Mouse (Mus musculus): Measurements from ENCODE around the gene Ttc16. TPM values are rescaled to one million over a fixed set of nuclear protein-coding genes. Genes with fewer than 3 reads are reported as not detected.

The Ttc16 gene
- total and polyA plus RNA-seq, 2 experiments from 2014 or later, result 0.44 to 3.2 TPM

DNA sequence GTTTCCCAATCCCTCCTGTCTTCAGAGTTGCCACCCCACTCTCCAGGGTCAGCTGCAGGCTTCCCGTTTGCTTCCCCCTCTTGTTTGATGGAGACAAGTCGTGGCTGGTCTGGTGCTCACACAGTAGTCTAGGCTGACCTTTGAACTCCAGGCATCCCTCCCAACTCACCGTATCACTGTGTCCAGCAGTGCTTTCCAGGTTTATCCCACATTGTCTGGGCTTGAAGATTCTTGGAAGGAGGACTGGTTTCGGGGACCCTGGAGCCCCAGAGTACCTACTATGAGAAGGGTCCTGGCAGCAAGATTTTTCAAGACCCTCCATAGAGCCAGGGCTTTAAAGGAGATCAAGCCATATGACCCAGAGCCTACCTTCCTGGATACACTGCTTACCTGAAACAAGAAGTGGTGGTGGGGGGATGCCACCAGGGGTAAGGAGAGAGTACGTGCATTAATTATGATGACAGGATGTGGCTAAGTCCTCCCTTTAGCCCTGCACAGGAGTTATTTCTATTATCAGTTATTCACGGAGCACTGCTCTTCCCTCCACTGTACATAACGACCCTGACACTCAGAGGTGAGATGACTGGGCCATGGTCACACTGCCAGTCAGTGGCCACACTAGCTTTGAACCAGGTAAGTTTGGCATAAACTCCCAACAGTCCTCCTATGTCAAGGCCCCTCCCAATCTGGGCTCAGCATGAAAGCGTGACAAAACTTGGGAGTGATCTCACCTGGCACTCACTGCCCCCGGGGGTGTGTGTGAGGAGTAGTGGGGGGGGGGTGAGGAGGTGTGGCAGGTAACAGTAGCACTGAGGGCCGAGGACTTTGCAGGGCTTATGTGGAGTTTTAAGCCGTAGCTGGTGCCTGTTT, 61.1 kb downstream of the Ttc16 start:
- Histone ChIP-seq H3K27ac (ENCODE audit: low read depth, low read length) (peak overlapping the region; percentile 92), H3K4me2 (ENCODE audit: low read depth, low read length, poor library complexity, severe bottlenecking) (peak overlapping the region; percentile 97; the same call in 1 of the 2 replicates), H3K4me1 (ENCODE audit: insufficient read depth, low read length) (peaks cover 8% of the 10 kb centered on the region; the same call in 1 of the 2 replicates), H3K36me3 (ENCODE audit: insufficient read depth, low read length) (peaks cover 15% of the 10 kb centered on the region), H3K9ac (replicated peaks; ENCODE audit: low read length, poor library complexity, severe bottlenecking) (peak overlapping the region; percentile 86; the same call in 1 of the 2 replicates), H3K9me3 (ENCODE audit: low read length) (no peaks in the 10 kb centered on the region), H3K4me3 (ENCODE audit: low read depth, low read length) (no peak overlapping the region), H3K27me3 (ENCODE audit: insufficient read depth, low read length) (no peaks in the 10 kb centered on the region)
- WGBS, result 66% methylated on average over 11 of the region's 11 CpGs
- DNase-seq (ENCODE audit: low spot score), result no peak
- no peak for TF ChIP-seq CTCF (IDR thresholded peaks at IDR 0.05)
- ATAC-seq (ENCODE audit: low FRiP score), result no peak

DNA sequence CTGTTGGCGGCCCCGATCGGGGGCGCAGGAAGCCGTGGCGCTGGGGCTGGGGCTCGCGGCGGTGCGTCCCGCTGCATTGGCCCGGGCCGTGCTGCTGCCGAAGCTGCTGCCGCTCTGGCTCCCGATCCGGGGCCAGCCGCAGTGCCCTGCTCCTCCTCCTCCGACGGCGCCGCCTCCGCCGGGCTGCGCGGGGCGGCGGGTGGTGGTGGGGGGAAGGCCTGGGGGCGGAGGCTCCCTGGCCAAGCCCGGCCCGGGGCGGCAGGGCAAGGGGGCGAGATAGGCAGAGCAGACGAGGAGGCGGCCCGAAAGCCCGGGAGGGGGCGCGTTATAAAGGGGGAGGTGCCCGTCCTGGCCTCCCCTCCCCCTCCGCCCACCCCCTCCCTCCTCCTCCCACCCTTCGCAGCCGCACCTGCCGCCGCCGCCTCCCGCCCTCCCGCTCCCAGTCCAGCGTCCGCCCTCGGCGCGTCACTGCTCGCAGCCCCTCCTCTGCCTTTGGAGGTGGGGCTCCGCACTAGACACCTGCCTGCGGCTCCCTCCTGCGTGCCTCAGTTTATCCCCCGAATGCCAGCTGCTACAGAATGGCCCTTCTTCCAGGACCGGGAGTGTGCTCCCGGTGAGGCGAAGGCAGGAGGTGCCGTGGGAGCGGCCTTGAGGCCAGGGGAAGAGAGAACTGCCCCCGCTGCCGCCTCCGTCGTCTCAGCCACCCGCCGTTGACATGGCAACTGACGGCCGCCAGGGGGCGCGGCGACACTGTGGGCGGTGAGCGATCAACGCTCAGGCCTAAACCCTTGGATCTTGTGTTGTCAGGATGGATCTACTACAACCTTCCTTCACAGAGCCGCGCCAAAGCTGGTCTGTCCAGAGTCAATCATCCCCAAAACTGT, 62.3 kb downstream of the Ttc16 start, which contains the start of gene Cdk9:
Gene Cdk9, minus strand, starts transcription at position 143 of the 884 bp plus-strand sequence.
- Histone ChIP-seq H3K4me1 (ENCODE audit: insufficient read depth, low read length) (peaks cover 8% of the 10 kb centered on the region; the same call in 1 of the 2 replicates), H3K27ac (ENCODE audit: low read depth, low read length) (peak within 1 kb of the TSS; percentile 92), H3K4me3 (ENCODE audit: low read depth, low read length) (peak within 1 kb of the TSS; percentile 90), H3K9me3 (ENCODE audit: low read length) (no peaks in the 10 kb centered on the region), H3K4me2 (ENCODE audit: low read depth, low read length, poor library complexity, severe bottlenecking) (peak within 1 kb of the TSS; percentile 97), H3K36me3 (ENCODE audit: insufficient read depth, low read length) (peaks cover 22% of the 10 kb centered on the region), H3K9ac (replicated peaks; ENCODE audit: low read length, poor library complexity, severe bottlenecking) (peak within 1 kb of the TSS; percentile 86), H3K27me3 (ENCODE audit: insufficient read depth, low read length) (no peaks in the 10 kb centered on the region)
- peak; percentile 99 for TF ChIP-seq CTCF (IDR thresholded peaks at IDR 0.05)
- WGBS, result under 1% methylated on average over 37 of the region's 79 CpGs
- DNase-seq (ENCODE audit: low spot score), result peak; percentile 92
- ATAC-seq (ENCODE audit: low FRiP score), result peak; percentile 91

DNA sequence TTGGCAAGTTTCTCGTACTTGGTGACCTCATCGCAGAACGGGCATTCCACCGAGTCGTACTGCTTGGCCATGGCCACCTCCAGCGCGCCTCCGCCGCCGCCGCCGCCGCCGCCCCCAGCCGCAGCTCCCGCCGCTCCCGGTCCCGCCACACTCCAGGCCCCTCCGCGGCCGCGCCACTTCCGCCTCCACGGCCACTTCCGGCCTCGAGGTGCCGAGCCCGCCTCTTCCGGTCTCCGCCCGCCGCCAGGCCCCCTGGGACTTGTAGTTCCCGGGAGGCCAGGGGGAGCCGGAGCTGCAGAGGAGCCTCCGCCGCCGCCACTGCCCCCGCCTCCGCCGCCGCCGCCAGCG, 62.9 kb downstream of the Ttc16 start:
- H3K9ac ChIP-seq (replicated peaks; ENCODE audit: low read length, poor library complexity, severe bottlenecking), result peak overlapping the region; percentile 86
- peaks cover 8% of the 10 kb centered on the region; the same call in 1 of the 2 replicates for H3K4me1 ChIP-seq (ENCODE audit: insufficient read depth, low read length)
- WGBS, result under 1% methylated on average over 27 of the region's 44 CpGs
- peak overlapping the region; percentile 90 for H3K4me3 ChIP-seq (ENCODE audit: low read depth, low read length)
- H3K27me3 ChIP-seq (ENCODE audit: insufficient read depth, low read length), result no peaks in the 10 kb centered on the region
- ATAC-seq (ENCODE audit: low FRiP score), result peak; percentile 91
- no peaks in the 10 kb centered on the region for H3K9me3 ChIP-seq (ENCODE audit: low read length)
- TF ChIP-seq CTCF (IDR thresholded peaks at IDR 0.05), result no peak
- peak overlapping the region; percentile 92 for H3K27ac ChIP-seq (ENCODE audit: low read depth, low read length)
- peak; percentile 93 for DNase-seq (ENCODE audit: low spot score)
- H3K36me3 ChIP-seq (ENCODE audit: insufficient read depth, low read length), result peaks cover 26% of the 10 kb centered on the region
- H3K4me2 ChIP-seq (ENCODE audit: low read depth, low read length, poor library complexity, severe bottlenecking), result peak overlapping the region; percentile 97

DNA sequence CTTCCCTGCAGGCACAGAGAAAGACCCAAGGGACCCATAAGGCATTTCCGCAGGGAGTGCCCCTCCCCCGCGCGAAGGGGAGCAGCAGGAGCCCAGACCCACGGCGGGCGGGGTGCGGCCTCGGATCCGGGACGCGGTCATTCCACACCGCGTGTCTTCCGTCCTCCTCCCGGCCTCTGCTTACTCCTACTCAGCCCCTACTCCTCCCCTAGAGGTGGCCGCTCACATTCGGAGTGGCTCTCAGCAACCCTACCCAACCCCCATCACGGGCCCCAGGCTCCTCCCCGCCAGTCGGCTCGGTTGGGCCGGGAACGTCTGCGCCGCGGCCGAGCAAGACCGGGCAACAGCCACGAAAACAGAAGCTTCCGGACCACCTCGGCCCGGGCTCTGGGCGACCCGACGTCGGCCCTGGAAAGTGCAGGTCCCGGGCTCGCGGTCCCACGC, 63.3 kb downstream of the Ttc16 start:
- TF ChIP-seq CTCF (IDR thresholded peaks at IDR 0.05), result no peak
- Histone ChIP-seq H3K9me3 (ENCODE audit: low read length) (no peaks in the 10 kb centered on the region), H3K9ac (replicated peaks; ENCODE audit: low read length, poor library complexity, severe bottlenecking) (peak overlapping the region; percentile 86), H3K27ac (ENCODE audit: low read depth, low read length) (peak overlapping the region; percentile 92; the same call in 1 of the 2 replicates), H3K27me3 (ENCODE audit: insufficient read depth, low read length) (no peaks in the 10 kb centered on the region), H3K4me2 (ENCODE audit: low read depth, low read length, poor library complexity, severe bottlenecking) (peak overlapping the region; percentile 97), H3K4me1 (ENCODE audit: insufficient read depth, low read length) (peaks cover 8% of the 10 kb centered on the region; the same call in 1 of the 2 replicates), H3K4me3 (ENCODE audit: low read depth, low read length) (peak overlapping the region; percentile 90), H3K36me3 (ENCODE audit: insufficient read depth, low read length) (peaks cover 27% of the 10 kb centered on the region)
- DNase-seq (ENCODE audit: low spot score), result peak; percentile 27
- ATAC-seq (ENCODE audit: low FRiP score), result peak; percentile 34
- WGBS, result under 1% methylated on average over 41 of the region's 41 CpGs

DNA sequence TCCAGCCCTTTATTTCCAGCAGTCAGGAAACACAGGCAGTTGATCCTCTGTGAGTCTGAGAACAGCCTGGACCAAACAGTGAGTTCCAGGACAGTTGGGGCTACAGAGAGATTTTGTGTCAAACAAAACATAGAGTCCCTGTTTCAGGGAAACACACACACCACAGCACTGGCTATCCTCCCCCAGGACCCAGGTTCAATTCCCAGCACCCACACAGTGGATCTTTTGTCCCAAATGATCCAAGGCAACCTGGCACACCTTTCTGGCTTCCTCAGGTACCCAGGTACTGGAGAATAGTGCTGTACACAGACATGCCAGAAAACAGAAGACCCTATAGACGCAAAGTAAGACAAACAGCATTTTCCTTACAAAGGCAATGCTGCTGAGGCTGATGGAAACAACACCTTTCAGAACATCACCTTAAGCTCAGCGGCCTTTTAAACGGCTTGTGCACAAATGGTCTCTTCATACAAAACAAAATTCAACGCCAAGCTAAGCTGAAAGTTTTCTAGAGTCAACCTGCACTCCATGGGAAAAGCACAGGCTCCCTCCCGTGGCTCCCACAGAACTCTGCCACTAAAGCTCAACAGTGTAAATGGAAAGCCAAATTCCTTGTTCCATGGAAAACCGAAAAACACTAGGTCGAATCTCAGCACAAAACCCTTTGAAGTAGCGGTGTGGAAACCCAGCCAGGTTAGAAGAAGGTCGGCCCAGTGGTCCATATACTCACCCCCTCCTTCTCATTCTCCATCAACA, 64.0 kb downstream of the Ttc16 start:
- DNase-seq (ENCODE audit: low spot score), result no peak
- peak overlapping the region; percentile 90 for H3K4me3 ChIP-seq (ENCODE audit: low read depth, low read length)
- no peaks in the 10 kb centered on the region for H3K9me3 ChIP-seq (ENCODE audit: low read length)
- TF ChIP-seq CTCF (IDR thresholded peaks at IDR 0.05), result peak; percentile 27; the same call in 1 of the 2 replicates
- peaks cover 33% of the 10 kb centered on the region for H3K36me3 ChIP-seq (ENCODE audit: insufficient read depth, low read length)
- H3K4me2 ChIP-seq (ENCODE audit: low read depth, low read length, poor library complexity, severe bottlenecking), result peak overlapping the region; percentile 97
- peak overlapping the region; percentile 86; the same call in 1 of the 2 replicates for H3K9ac ChIP-seq (replicated peaks; ENCODE audit: low read length, poor library complexity, severe bottlenecking)
- peaks cover 8% of the 10 kb centered on the region; the same call in 1 of the 2 replicates for H3K4me1 ChIP-seq (ENCODE audit: insufficient read depth, low read length)
- no peak for ATAC-seq (ENCODE audit: low FRiP score)
- H3K27ac ChIP-seq (ENCODE audit: low read depth, low read length), result 0 out of 2 replicates have a peak overlapping the region, but pooled peaks have one; percentile 92
- 30% methylated on average over 9 of the region's 9 CpGs for WGBS
- H3K27me3 ChIP-seq (ENCODE audit: insufficient read depth, low read length), result no peaks in the 10 kb centered on the region
